Mouse (Mus musculus) left cerebral cortex, postnatal 4 days (tissue): Measurements from ENCODE around the gene Tnnt3. TPM values are rescaled to one million over a fixed set of nuclear protein-coding genes. Genes with fewer than 3 reads are reported as not detected.

Source experiments
- DNase-seq: peaks from one replicate; pipeline ENCODE4 v3.0.0-alpha.2; 2022
- intact Hi-C: fragments of 180-260 bp; cut with DNase I; formaldehyde crosslinking; loops from one replicate; pipeline ENCODE4 v1.15.1; 2025
- total RNA-seq, 2 experiments: library from RNA; stranded (reverse); gene quantifications; 2 replicates each; pipeline ENCODE4 v1.2.3; 2021

Tnnt3 gene
- total RNA-seq, 2 experiments from 2014 or later, result 1.3 TPM; not detected in 1

DNA sequence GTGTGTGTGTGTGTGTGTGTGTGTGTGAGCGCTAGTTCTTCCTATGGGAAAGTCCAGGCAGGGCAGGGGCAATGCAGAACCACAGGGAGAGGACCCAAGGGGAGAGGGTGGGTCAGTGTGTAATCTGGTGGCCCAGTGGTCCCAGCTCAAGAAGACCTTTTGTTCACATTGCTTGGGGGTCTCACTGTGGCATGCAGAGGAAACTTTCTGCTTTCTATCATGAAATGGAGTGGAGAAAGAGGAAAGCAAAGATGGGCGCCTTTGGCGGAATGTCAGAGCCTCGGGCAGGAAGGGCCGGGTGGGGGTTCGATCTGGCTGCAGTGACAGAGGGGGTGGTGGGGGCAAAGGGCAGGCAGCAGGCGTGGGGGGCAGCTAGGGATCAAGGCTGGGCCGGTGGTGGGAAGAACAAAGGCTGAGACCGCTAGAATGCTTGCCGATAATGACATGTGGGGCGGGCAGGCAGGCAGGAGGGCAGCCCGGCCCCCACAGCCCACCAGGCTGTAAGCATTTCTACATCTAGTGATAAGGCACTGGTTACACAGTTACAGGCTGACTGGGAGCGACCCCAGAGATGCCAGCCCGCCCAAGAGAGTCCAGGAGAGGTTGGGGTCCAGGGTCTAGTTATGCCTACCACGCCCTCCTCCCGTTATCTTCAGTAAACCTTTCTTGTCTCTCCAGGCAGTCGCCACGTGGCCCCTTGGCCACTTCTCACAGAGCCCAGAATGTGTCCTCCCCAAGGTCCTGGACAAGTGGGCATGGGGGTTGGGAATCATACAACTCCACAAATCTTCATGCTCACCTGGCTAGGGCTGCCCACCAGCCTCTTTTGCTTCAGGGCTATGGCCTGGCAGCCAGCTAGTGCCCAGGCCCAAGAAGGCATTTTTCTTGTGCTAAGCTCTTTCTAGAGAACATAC is 62.6 kb downstream of the Tnnt3 start:
- intact Hi-C loops, result no loop called here
- no peak for DNase-seq

DNA sequence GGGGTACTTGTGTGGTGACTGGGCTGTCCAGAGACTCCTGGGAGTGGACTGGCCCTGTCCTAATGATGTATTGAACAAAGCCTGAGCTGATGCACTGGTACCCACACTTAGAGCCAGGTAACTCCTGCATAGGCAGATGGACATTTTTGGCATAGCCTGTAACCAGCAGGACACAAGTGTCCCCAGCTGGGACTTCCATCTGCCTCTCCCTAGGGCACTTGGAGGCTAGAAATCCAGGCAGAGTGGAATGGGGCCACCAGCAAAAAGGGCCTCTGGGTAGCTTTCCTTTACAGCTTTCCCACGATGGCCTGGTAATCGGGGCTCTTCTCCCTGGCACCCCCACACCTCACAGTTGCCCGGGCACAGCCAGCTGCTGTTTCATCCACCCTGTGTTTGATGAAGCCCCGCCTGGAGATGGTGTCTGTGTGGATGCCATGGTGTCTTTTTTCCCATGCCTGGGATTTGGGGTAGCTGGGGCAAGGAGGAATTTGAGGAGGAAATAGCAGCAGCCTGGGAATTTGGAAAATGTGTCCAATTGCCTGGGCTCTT is 63.3 kb downstream of the Tnnt3 start:
- intact Hi-C loops, result no loop called here
- peak; percentile 59 for DNase-seq

- peak; percentile 74 for DNase-seq
- intact Hi-C loops, result no loop called here
Measured at GRCm38 (mm10) chr7:142563168-142563567, 64.5 kb downstream of the Tnnt3 start.

DNA sequence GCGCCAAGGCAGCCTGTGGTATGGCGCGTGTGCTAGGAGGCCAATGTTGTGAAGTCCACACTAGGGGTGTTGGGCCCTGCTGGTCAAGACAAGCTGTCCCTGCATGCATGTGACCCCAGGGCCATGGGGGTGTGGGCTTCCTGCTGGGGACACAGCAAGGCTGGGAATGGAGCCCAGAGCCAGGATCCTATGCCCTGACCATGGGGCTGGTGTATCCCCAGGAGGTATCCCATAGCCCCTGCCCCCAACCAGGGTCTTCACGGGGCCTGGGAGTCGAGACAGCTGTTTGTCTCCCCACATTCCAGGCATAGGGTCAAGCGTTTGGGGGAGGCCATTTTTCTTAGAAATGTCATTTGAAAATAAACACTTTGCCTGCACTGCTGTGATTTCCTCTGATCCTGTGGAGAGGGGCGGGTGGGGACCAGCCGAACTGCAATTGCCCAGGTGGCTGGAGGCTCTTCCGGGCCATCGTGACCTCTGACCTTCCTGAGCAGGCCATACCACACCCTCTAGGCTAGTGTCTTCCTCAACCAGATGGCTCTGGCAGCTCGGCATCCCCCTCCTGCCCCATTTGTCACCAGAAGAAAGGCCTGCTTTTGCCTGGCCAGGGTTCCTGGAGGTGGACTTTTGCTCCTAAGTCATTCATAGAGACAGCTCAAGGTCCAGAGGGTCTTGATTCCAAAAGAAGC is 66.5 kb downstream of the Tnnt3 start:
- intact Hi-C loops, result no loop called here
- no peak for DNase-seq

Other genes starting within 250 kb of the Tnnt3 start
- not detected for gene Gm2431, start 240.5 kb upstream of the Tnnt3 start, total RNA-seq
- not detected for gene Gm4559, start 224.5 kb upstream of the Tnnt3 start, total RNA-seq
- gene Krtap5-1, start 201.7 kb upstream of the Tnnt3 start, total RNA-seq, result not detected
- gene Krtap5-4, start 195.3 kb upstream of the Tnnt3 start, total RNA-seq, result not detected
- 1 to 10 TPM; 6.3 to 9.4 TPM for gene Ifitm10, start 125.1 kb upstream of the Tnnt3 start, total RNA-seq
- 1 to 10 TPM in 1 of 2 experiments, not detected in 1; 5.0 TPM for gene Gm49369, start 116.2 kb upstream of the Tnnt3 start, total RNA-seq
- 100 to 1,000 TPM; 133 to 157 TPM for gene Ctsd, start 110.8 kb upstream of the Tnnt3 start, total RNA-seq
- gene Syt8, start 64.0 kb upstream of the Tnnt3 start, total RNA-seq, result not detected
- gene Tnni2, start 57.0 kb upstream of the Tnnt3 start, total RNA-seq, result not detected
- 1 to 10 TPM; 5.5 to 5.7 TPM for gene Lsp1, start 38.0 kb upstream of the Tnnt3 start, total RNA-seq
- gene Mrpl23, start 33.9 kb downstream of the Tnnt3 start, total RNA-seq, result 10 to 100 TPM in 1 of 2 experiments, 1 to 10 TPM in 1; 9.4 to 11.5 TPM
- gene Igf2, start 168.0 kb downstream of the Tnnt3 start, total RNA-seq, result 100 to 1,000 TPM; 343 to 352 TPM
- under 1 TPM; 0.10 to 0.12 TPM for gene Gm49394, start 171.1 kb downstream of the Tnnt3 start, total RNA-seq
- gene Ins2, start 244.5 kb downstream of the Tnnt3 start, total RNA-seq, result not detected